In the genomic region with DNA sequence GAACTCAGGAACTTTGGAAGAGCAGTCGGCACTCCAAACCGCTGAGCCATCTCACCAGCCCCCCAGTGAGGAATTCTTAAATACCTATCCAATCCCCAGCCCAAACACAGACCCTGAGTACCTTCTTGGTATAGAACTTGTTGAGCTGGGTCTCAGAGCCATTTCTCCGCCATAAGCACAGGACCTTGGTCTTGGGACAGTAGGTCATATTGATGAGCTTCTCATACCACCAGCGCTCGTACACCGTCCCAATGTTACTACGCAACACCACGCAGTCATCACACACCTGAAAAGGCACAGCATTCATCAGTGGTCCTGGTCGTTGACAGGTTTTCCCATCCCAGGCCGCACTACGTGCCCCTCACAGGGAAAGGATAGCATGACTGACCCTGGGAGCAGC, we compare ENCODE assay signal across 32 mouse cellular contexts. TPM values are rescaled to one million over a fixed set of nuclear protein-coding genes. Genes with fewer than 3 reads are reported as not detected.
"Had no signal": no experiment of that assay in that cellular context is flagged by ENCODE, and none has a peak within 500 bp of the region (broad histone marks: within the 10 kb centered on the region; RNA-seq: fewer than 3 reads in every experiment).

No protein-coding gene starts in this region.

- ATAC-seq: lung, postnatal 0 days; midbrain, embryonic 13.5 days; midbrain, embryonic 16.5 days had no signal

- H3K4me2 ChIP-seq: limb, embryonic 12.5 days; limb, embryonic 13.5 days; limb, embryonic 15.5 days; liver, embryonic 11.5 days; liver, embryonic 13.5 days; liver, embryonic 15.5 days; lung, embryonic 14.5 days; lung, embryonic 15.5 days; midbrain, embryonic 12.5 days; midbrain, embryonic 13.5 days; neural tube, embryonic 12.5 days had no signal

- H3K27ac ChIP-seq: left cerebral cortex, adult 2 months; limb, embryonic 10.5 days; limb, embryonic 12.5 days; limb, embryonic 13.5 days; limb, embryonic 15.5 days; liver, embryonic 13.5 days; liver, embryonic 14.5 days; liver, embryonic 15.5 days; lung, embryonic 15.5 days; macrophage; midbrain, embryonic 10.5 days; midbrain, embryonic 12.5 days; midbrain, embryonic 13.5 days; neural tube, embryonic 12.5 days had no signal

- H3K9me3 ChIP-seq: limb, embryonic 10.5 days; limb, embryonic 12.5 days; limb, embryonic 13.5 days; limb, embryonic 15.5 days; liver, embryonic 13.5 days; liver, embryonic 15.5 days; lung, embryonic 15.5 days; megakaryocyte, embryonic 14.5 days; midbrain, embryonic 10.5 days; midbrain, embryonic 12.5 days; midbrain, embryonic 13.5 days; neural tube, embryonic 12.5 days had no signal

- H3K27me3 ChIP-seq: limb, embryonic 12.5 days; limb, embryonic 13.5 days; limb, embryonic 15.5 days; liver, embryonic 13.5 days; liver, embryonic 15.5 days; lung, embryonic 15.5 days; megakaryocyte, embryonic 14.5 days; midbrain, embryonic 12.5 days; midbrain, embryonic 13.5 days; neural tube, embryonic 12.5 days had no signal

- H3K4me3 ChIP-seq: left cerebral cortex, adult 2 months; limb, embryonic 10.5 days; limb, embryonic 12.5 days; limb, embryonic 13.5 days; limb, embryonic 15.5 days; liver, embryonic 13.5 days; liver, embryonic 15.5 days; lung, embryonic 15.5 days; megakaryocyte, embryonic 14.5 days; midbrain, embryonic 10.5 days; midbrain, embryonic 12.5 days; midbrain, embryonic 13.5 days; myocyte; neural tube, embryonic 12.5 days had no signal

- H3K9ac ChIP-seq: limb, embryonic 12.5 days; limb, embryonic 13.5 days; limb, embryonic 15.5 days; liver, embryonic 13.5 days; liver, embryonic 14.5 days; liver, embryonic 15.5 days; lung, embryonic 14.5 days; lung, embryonic 15.5 days; midbrain, embryonic 12.5 days; midbrain, embryonic 13.5 days; neural tube, embryonic 12.5 days had no signal

- DNase-seq: left cerebral cortex, postnatal 4 days; liver; liver, embryonic 13.5 days; lung, adult 18-20 months; lung, adult 2 months; lung, embryonic 14.5 days; lung, postnatal 14 days; lung, postnatal 36 days; lung, postnatal 4 days; midbrain, embryonic 14.5 days had no signal

- H3K4me1 ChIP-seq: limb, embryonic 10.5 days; limb, embryonic 12.5 days; limb, embryonic 13.5 days; limb, embryonic 15.5 days; liver, embryonic 15.5 days; lung, embryonic 15.5 days; midbrain, embryonic 10.5 days; midbrain, embryonic 12.5 days; midbrain, embryonic 13.5 days; neural tube, embryonic 12.5 days had no signal

RNA-seq across cellular contexts. Expression of a gene that starts 25.5 kb away (rescaled TPM):
- total RNA-seq: left cerebral cortex, postnatal 4 days; liver, adult 2 months; megakaryocyte progenitor cell, adult 5-6 weeks; midbrain, postnatal 0 days had no signal
- polyA plus RNA-seq: limb, embryonic 13.5 days; midbrain, embryonic 13.5 days; midbrain, embryonic 14.5 days; midbrain, postnatal 0 days had no signal

RNA-seq across cellular contexts. Expression of a gene that starts 59.2 kb away (rescaled TPM):
- total RNA-seq: megakaryocyte-erythroid progenitor cell, adult 5-6 weeks had no signal
